Mouse (Mus musculus) heart, adult 11 months (tissue): Measurements from ENCODE around the gene Csf2rb2.

ENCODE experiments used
- DNase-seq: peaks from one replicate; pipeline ENCODE4 v3.0.0; 2022

Csf2rb2 gene

DNA sequence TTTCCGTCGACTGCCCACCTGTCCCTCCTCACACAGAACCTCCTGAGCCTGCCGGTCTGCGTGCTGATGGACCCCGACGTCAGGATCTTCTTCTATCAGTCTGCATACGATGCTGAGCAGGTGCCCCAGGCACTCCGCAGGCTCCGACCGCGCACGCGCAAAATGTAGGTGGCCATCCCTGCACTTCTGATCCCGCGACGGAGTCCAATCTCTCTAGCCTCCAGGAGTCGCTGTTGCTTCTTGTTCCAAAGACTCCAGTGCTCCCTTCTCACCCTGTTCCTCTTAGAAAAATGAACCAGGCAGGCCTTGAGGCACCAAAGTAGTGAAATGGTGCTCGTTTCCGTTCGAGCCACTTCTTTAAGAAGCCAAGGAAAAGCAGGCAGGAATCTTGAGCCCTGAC is 50.8 kb downstream of the Csf2rb2 start:
- peak; percentile 94 for DNase-seq

GRCm38 (mm10) chr15:78248410-78248809 is 57.1 kb downstream of the Csf2rb2 start:
- DNase-seq: peak; percentile 96

- peak; percentile 95 for DNase-seq
Measured at GRCm38 (mm10) chr15:78247659-78248058, 57.9 kb downstream of the Csf2rb2 start.

- DNase-seq: no peak
Measured at GRCm38 (mm10) chr15:78246143-78247116, 59.1 kb downstream of the Csf2rb2 start.

DNA sequence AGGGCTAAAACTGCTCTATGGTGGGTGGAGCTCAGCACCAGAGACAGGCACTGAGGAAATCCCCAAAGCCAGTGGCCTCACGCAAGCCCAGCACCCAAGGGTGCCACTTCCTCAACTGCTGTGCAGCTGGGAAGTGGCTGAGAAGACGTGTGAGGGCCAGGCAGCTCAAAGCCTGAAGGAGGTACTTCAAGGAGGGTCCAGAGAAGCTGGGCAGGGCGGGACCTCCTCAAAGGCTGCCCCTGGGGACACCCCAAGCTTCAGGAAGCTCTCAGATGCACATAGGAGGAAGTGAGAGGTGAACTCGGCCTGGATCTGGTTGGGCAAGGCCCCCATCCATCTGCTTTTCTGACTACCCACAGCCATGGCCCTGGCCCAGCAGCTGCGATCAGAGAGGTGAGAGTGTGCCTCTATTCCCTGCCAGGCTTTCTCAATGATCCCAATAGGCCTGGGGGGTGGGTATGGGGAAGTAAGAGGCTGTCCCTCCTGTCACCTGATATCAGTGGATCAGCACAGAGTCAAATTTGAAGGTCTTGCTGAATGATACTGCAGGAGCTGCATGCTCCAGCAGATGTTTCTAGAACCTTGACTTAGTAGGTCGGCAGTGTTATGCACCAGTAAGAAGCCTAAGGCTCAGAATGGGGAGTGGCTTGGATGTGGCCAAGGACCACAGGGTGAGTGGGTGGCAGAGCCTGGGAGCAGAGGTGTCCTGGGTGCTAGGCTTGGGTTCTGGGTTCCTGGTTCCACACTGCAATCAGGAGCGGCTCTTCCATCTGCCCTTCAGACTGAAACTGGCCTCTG is 60.6 kb downstream of the Csf2rb2 start, which contains the start of gene Ncf4:
Gene Ncf4, plus strand, starts transcription at position 107 of the 798 bp plus-strand sequence.
- DNase-seq: peak; percentile 98

DNA sequence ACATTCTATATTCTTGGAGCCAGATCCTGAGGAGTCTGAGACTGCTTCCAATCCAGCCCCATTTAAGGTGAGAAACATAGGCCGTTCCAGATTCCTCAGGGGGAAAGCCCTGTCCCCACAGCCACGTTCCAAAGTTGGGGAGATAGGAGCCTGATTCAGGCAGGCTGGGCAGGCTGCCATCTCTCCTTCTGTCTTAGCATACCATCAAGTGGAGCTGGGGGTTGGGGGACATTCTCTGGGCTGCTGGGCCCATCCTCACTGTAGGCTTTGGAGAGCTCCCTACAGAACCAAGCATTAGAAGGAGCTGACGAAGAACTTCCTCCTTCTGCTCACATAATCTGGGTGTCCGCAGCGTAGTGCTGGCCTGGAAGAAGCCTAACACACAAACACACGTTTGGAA is 61.7 kb downstream of the Csf2rb2 start:
- no peak for DNase-seq

DNA sequence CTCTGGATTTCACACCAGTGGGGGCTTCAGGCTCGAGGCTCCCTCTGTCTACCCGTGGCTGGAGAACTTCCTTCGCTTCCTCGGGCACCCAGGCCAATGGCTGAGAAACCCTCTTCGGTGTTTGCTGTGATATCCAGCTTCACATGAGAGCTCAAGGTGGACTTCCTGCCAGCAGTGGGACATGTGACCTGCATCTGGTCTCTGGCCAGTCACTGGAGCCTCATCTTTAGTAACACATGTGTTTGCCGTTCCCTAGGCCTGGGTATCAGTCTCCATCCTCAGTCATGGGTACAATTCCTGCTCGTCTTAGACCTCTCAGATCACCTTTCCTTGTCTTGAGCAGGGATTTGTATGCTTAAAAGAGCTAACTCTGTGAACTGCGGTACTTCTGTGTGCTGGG is 62.5 kb downstream of the Csf2rb2 start:
- no peak for DNase-seq

DNA sequence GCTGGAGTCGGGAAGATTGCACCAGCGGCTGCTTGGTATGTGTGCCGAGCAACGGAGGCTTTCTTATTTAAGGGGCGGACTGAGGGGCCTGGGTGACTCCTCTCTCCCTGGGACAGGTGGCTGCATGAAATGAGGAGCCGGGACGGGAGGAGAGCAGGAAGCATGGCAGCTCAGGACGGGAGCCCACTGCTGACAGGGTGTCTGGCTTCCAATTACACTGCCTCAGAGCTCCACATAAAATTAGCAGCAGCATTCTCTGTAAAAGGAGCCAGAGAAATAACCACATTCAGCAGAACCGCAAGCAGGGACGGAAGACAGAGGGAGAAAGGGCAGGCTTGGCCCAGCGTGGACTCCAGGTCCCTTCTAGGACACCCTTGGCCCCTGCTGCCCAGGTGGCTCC is 64.2 kb downstream of the Csf2rb2 start:
- DNase-seq: no peak

GRCm38 (mm10) chr15:78239956-78240617 is 65.4 kb downstream of the Csf2rb2 start:
- no peak for DNase-seq

GRCm38 (mm10) chr15:78239453-78239852 is 66.1 kb downstream of the Csf2rb2 start:
- DNase-seq: no peak

DNA sequence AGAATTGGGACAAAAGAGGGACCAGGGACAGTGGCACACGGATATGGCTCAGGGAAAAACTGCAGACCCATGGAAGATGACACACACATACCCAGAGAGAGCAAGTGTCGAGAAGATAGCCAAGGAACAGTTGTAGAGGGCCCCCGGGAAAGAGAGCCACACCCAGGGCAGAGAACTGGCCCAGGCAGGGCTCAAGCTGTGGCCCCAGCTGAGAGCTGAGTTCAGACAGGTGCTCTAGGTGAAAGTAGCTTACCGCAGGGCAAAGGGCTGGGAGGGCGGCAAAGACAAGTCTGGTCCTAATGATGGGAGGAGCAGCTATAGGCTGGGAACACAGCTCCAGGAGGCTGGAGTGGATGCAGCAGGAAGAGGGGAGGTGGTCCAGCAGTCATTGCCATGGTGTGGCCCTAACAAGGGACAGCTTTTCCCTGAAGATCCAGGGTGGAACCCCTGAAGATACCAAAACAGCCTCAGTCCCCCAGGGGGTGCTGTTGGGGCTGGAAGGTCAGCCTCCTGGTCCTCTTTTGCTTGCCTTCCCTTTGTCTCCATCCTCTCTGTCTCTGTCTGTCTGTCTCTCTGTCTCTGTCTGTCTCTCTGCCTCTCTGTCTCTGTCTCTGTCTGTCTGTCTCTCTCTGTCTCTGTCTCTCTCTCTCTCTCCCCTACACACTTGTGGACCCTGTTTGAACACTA is 70.6 kb downstream of the Csf2rb2 start:
- DNase-seq: no peak
